Mouse (Mus musculus): ENCODE results near the gene Bco2. TPM values are rescaled to one million over a fixed set of nuclear protein-coding genes. Genes with fewer than 3 reads are reported as not detected.

The Bco2 gene
- total RNA-seq (2015; ENCODE audit: low replicate concordance) (not detected in 2 replicates), total RNA-seq (2017; ENCODE audit: low replicate concordance) (not detected in 2 replicates)

GRCm38 (mm10) chr9:50555094-50555446, at the start of gene Bco2:
Gene Bco2, minus strand, starts transcription at chr9:50555181.
- ATAC-seq (replicated peaks; ENCODE audit: low FRiP score, poor library complexity, severe bottlenecking): no peak

DNA sequence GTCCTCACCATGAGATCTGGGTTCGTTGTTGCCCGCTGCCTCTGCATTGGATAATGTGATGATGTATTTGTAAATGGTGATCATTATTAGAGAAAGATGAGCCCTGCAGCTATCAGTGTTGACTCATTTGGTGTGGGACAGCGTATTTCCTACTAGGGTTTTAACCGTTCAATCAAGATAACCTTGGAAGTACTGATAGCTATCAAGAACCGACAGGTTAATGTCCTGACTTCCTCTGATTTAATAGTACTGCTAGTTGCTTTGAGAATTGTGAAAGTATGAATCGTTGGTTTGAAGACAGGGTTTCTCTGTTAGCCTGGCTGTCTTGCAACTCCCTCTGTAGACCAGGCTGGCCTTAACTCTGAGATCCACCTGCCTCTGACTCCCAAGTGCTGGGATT, 49.4 kb upstream of the Bco2 start:
- ATAC-seq (replicated peaks; ENCODE audit: low FRiP score, poor library complexity, severe bottlenecking): no peak

- no peak for ATAC-seq (replicated peaks; ENCODE audit: low FRiP score, poor library complexity, severe bottlenecking)
Observed at GRCm38 (mm10) chr9:50603998-50604324, 49.0 kb upstream of the Bco2 start.

DNA sequence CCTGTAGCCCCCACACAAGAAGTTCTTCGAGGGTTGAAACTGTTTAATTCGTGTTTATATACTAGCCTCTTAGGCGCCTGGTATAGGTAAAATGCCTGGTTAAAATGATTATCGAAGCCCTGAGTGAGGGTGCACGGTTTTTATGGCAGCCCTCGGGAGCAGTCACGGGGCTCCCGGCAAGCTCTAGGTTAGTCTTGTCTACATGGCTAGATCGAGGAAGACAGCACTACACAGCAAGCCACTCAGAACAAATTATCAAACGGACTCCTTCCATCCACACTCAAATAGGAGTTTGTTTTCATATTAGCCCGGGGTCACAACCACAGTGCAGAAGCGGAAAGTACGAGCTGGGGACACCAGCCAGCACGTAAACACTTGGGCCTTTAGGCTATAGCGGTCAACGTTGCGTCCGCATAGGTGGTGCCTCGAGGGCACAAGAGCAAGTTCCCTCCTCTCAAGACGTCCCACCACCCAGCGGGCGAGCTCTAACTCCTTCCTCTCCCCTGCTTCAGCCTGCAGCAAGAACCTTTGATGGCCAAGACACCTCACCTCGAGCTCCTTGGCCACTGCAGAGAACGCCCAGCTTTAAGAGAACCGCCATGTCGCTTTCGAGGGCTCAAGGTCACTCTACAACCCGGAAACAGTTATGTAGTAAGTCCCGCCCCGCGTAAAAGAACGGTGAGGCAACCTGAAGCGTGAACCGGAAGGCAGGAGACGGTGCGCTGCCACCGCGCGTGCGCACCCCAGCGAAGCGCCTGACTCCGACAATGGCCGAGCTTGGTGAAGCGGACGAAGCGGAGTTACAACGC, 48.4 kb upstream of the Bco2 start, which contains the start of the genes Sdhd and Timm8b:
Gene Sdhd (minus strand): TSS at position 624 of the 809 bp plus-strand sequence.
Gene Timm8b (plus strand): TSS at position 722 of the 809 bp plus-strand sequence.
- ATAC-seq (replicated peaks; ENCODE audit: low FRiP score, poor library complexity, severe bottlenecking): peak; percentile 96

- no peak for ATAC-seq (replicated peaks; ENCODE audit: low FRiP score, poor library complexity, severe bottlenecking)
Observed at GRCm38 (mm10) chr9:50602055-50602845, 47.3 kb upstream of the Bco2 start.

- ATAC-seq (replicated peaks; ENCODE audit: low FRiP score, poor library complexity, severe bottlenecking): no peak
Observed at GRCm38 (mm10) chr9:50601536-50601935, 46.6 kb upstream of the Bco2 start.

GRCm38 (mm10) chr9:50596973-50597372, 42.0 kb upstream of the Bco2 start:
- no peak for ATAC-seq (replicated peaks; ENCODE audit: low FRiP score, poor library complexity, severe bottlenecking)

- ATAC-seq (replicated peaks; ENCODE audit: low FRiP score, poor library complexity, severe bottlenecking): no peak
Observed at GRCm38 (mm10) chr9:50594794-50595417, 39.9 kb upstream of the Bco2 start.

DNA sequence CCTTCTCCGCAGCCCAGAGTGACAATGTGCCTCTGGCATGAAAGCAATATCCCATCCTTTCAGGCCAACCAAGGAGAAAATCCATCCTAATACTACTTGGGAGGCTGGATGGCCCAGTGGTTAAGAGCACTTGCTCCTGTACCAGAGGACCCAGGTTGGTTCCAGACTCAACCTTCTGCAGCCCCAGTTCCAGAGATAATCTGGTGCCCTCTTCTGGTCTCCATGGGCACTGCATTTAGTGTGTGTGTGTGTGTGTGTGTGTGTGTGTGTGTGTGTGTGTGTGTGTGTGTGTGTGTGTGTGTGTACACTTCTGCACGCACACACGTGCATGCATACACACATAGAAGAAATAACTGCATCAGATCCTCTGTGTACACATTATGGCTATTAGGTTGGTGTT, 38.6 kb upstream of the Bco2 start:
- ATAC-seq (replicated peaks; ENCODE audit: low FRiP score, poor library complexity, severe bottlenecking): no peak

DNA sequence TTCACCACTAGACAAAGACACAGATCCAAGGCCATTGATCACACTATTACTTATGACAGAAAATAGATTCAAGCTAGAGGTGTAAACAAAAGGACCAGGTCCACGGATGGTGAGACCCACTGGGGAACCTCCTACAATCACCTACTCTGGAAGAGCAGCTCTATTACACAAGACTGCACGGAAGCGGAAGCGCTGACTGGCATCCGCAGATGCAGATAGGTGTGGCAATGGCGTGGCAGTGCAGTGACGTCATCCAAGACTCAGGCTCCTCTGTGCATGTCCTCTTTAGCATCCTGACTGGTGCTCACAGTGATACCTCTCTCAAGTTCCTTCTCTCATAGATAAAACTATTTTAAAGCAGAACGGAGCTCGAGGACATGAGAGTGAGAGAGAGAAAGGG, 38.0 kb upstream of the Bco2 start:
- ATAC-seq (replicated peaks; ENCODE audit: low FRiP score, poor library complexity, severe bottlenecking): no peak

GRCm38 (mm10) chr9:50590856-50591518, 36.0 kb upstream of the Bco2 start:
- no peak for ATAC-seq (replicated peaks; ENCODE audit: low FRiP score, poor library complexity, severe bottlenecking)

- ATAC-seq (replicated peaks; ENCODE audit: low FRiP score, poor library complexity, severe bottlenecking): no peak
Observed at GRCm38 (mm10) chr9:50586955-50587354, 32.0 kb upstream of the Bco2 start.

- ATAC-seq (replicated peaks; ENCODE audit: low FRiP score, poor library complexity, severe bottlenecking): no peak
Observed at GRCm38 (mm10) chr9:50585145-50585818, 30.3 kb upstream of the Bco2 start.

DNA sequence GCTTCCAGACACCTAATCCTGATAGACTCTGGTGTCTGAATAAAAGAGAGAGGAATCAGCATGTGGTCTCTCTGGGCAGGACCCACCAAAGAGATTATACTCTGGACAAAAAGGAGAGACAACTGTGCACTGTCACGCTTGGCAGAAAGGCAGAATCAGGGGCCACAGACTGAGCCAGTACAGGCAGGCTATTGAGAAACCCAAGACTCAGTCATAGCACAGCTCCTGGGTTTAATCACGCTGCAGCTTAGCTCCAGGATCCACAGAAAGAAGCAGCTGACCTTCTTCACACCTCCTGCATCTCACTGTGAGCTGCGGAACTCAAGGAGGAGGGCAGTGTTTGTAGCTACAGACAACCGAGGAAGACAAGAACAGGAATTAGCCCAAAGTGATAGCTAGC, 25.4 kb upstream of the Bco2 start:
- no peak for ATAC-seq (replicated peaks; ENCODE audit: low FRiP score, poor library complexity, severe bottlenecking)

GRCm38 (mm10) chr9:50569599-50570525, 14.9 kb upstream of the Bco2 start:
- ATAC-seq (replicated peaks; ENCODE audit: low FRiP score, poor library complexity, severe bottlenecking): no peak

GRCm38 (mm10) chr9:50567881-50568280, 12.9 kb upstream of the Bco2 start:
- ATAC-seq (replicated peaks; ENCODE audit: low FRiP score, poor library complexity, severe bottlenecking): no peak

DNA sequence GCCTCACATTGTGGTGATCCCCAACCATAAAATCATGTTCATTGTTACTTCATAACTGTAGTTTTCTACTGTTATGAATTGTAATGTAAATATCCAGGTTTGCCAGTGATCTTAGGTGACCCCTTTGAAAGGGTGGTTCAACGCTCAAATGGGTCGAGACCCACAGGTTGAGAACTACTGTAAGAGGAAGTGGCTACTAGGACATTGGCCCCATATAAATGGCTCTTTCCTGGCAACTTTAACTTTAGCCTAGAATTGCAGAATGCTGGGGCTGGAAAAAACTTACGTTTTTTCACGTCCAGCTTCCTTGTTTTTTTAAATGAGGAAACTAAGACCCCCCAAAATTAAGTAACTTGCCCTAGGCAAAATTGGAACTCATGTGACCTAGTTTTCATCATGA, 12.4 kb upstream of the Bco2 start:
- ATAC-seq (replicated peaks; ENCODE audit: low FRiP score, poor library complexity, severe bottlenecking): no peak

- no peak for ATAC-seq (replicated peaks; ENCODE audit: low FRiP score, poor library complexity, severe bottlenecking)
Observed at GRCm38 (mm10) chr9:50565940-50566339, 11.0 kb upstream of the Bco2 start.

GRCm38 (mm10) chr9:50565173-50565572, 10.2 kb upstream of the Bco2 start:
- ATAC-seq (replicated peaks; ENCODE audit: low FRiP score, poor library complexity, severe bottlenecking): no peak

All from erythroid progenitor cell, adult 5-6 weeks (primary cell).